Mouse (Mus musculus) G1E (cell line): Measurements from ENCODE around the gene Rflnb. TPM values are rescaled to one million over a fixed set of nuclear protein-coding genes. Genes with fewer than 3 reads are reported as not detected.

ENCODE experiments used
- ATAC-seq: 2 replicates; pipeline ENCODE4 v1.8.0; 2016; ENCODE audit warnings: mild to moderate bottlenecking; ENCODE audit not compliant: insufficient number of reproducible peaks, poor library complexity, low FRiP score, severe bottlenecking; ENCODE audit errors: extremely low read depth
- DNase-seq: peaks from one replicate; pipeline ENCODE4 v3.0.0; 2012; ENCODE audit warnings: low spot score
- H3K27me3 ChIP-seq: 2 replicates; pipeline ENCODE4 v1.6.1; 2012; ENCODE audit warnings: mild to moderate bottlenecking, low read length, inconsistent platforms; ENCODE audit not compliant: insufficient read depth
- H3K36me3 ChIP-seq: replicated peaks from 2 replicates; pipeline ENCODE3; 2012; ENCODE audit warnings: mild to moderate bottlenecking, inconsistent platforms
- H3K4me1 ChIP-seq: 2 replicates; pipeline ENCODE4 v1.6.1; 2012; ENCODE audit warnings: low read depth, low read length, inconsistent platforms, mixed read lengths; ENCODE audit not compliant: insufficient read depth
- H3K4me3 ChIP-seq: 2 replicates; pipeline ENCODE4 v1.5.1; 2012; ENCODE audit warnings: low read depth, mild to moderate bottlenecking, inconsistent platforms, low read length, moderate library complexity, mixed read lengths
- H3K9me3 ChIP-seq: replicated peaks from 2 replicates; pipeline ENCODE4 v1.6.1; 2012; ENCODE audit warnings: inconsistent platforms
- CTCF ChIP-seq: IDR thresholded peaks from 2 replicates; pipeline ENCODE4 v1.5.1; 2012; ENCODE audit warnings: low read depth, low read length, inconsistent platforms, mixed read lengths
- GATA1 ChIP-seq: IDR thresholded peaks from 2 replicates; pipeline ENCODE4 v1.6.1; 2012; ENCODE audit warnings: borderline replicate concordance, low read length, inconsistent platforms, mixed read lengths
- GATA2 ChIP-seq: IDR thresholded peaks from 2 replicates; pipeline ENCODE4 v1.6.1; 2012; ENCODE audit warnings: low read depth, low read length, inconsistent platforms, borderline replicate concordance
- POLR2AphosphoS5 ChIP-seq: IDR thresholded peaks from 2 replicates; pipeline ENCODE4 v1.6.1; 2012; ENCODE audit warnings: low read depth, low read length, inconsistent platforms; ENCODE audit not compliant: insufficient replicate concordance
- TAL1 ChIP-seq: conservative IDR thresholded peaks from 2 replicates; pipeline ENCODE4 v1.6.1; 2012; ENCODE audit warnings: low read depth, low read length, inconsistent platforms, mixed read lengths
- polyA plus RNA-seq: library from polyadenylated mRNA; stranded (reverse); fragments of >175 nt; gene quantifications from 2 replicates; pipeline ENCODE4 v1.2.3, GENCODE M21; 2012
- total RNA-seq, 2 experiments: library from RNA; stranded (forward) in 1 of 2; stranded (reverse) in 1 of 2; fragments of 200-1000 nt in 1 of 2; fragments of >200 nt in 1 of 2; fragmentation: Nextera tagmentation in 1 of 2; gene quantifications; 2 replicates each; pipeline ENCODE4 v1.2.3; 2014 to 2017

The Rflnb gene
- total and polyA plus RNA-seq, 3 experiments: 0.05 to 0.08 TPM; not detected in 1

DNA sequence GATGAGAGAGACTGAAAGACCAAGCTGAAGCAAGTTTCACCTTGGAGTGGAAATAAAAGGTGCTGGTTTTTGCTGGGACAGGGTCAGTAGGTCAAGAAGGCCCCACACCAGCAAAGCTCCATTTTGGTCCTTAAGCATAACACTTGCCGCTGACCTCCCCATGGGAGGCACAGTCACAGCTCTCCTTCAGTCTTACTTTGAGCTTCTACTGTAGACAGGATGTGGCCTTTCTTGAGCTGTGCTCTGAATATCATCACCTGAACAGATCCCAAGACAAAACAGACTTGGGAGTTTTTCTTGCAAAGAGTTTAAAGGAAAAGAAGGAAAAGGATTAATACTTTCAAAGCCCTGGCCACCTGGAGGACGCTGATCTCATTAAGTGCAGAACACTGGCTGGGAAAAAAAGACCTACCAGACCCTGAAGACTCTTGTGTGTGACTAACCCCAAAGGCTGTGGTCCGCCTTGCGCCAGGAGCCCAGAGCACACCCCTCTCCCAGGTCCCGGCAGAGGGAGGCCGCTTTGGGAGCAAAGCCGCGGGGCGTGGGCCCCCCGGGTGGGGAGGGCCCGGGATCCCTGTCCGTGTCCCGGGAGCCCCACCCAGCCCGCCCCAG, 949 bp downstream of the Rflnb start:
- Histone ChIP-seq H3K36me3 (no peaks in the 10 kb centered on the region), H3K27me3 (peaks cover 46% of the 10 kb centered on the region), H3K4me3 (no peak overlapping the region), H3K9me3 (no peaks in the 10 kb centered on the region), H3K4me1 (peaks cover 8% of the 10 kb centered on the region; the same call in 1 of the 2 replicates)
- TF ChIP-seq TAL1 (no peak), POLR2AphosphoS5 (no peak), GATA2 (no peak), CTCF (no peak), GATA1 (no peak)
- no peak for ATAC-seq
- DNase-seq: no peak

DNA sequence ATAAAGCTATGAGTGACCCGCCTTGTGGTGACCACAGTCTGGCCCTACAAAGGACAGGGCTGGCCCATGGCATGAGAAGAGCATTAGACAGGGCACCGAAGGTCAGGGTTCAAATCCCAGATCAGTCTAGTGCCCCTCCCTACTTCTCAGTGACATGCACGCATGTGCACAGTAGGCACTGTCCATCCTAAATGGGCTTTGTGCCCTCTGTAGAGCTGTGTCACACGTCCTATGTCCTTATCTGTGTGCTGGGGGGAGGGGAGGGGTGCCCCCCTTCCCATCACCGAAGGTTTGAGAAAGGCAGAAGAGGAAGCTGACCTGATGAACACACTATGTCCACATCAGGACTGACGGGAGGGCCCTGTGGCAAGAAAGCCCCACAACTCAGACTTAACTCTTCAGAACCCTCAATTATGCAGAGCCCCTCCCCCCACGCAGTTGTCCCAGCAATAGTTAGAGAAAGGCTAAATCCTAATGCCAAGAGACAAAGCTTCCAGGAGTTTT, 2.5 kb downstream of the Rflnb start:
- no peak for ATAC-seq
- no peak for DNase-seq
- Histone ChIP-seq H3K27me3 (peaks cover 46% of the 10 kb centered on the region), H3K9me3 (no peaks in the 10 kb centered on the region), H3K4me3 (no peak overlapping the region), H3K36me3 (no peaks in the 10 kb centered on the region), H3K4me1 (peaks cover 8% of the 10 kb centered on the region; the same call in 1 of the 2 replicates)
- TF ChIP-seq GATA2 (no peak), GATA1 (no peak), POLR2AphosphoS5 (no peak), TAL1 (no peak), CTCF (no peak)

DNA sequence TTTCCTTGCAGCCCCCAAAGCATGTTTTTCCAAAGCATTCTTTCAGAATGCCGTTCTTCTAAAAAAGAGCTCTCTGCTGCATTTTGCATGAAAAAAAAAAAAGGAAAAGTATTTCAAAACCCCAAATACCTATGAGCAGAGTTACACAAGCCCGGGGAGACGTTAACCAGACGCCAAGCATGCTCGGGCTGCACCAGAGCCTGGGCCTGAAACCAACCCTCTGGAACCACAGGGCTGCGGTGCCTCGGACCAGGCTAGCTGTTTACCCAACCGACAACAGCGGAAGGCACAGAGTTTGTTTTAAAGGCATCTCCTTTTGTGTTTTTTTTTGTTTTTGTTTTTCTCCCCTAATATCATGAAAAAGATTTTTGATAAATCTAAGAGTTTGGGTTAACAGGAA, 6.7 kb downstream of the Rflnb start:
- Histone ChIP-seq H3K9me3 (no peaks in the 10 kb centered on the region), H3K4me3 (no peak overlapping the region), H3K4me1 (no peaks in the 10 kb centered on the region), H3K27me3 (peaks cover 15% of the 10 kb centered on the region), H3K36me3 (no peaks in the 10 kb centered on the region)
- ATAC-seq (no peak), DNase-seq (no peak)
- TF ChIP-seq GATA2 (no peak), CTCF (no peak), GATA1 (no peak), TAL1 (no peak), POLR2AphosphoS5 (no peak)

DNA sequence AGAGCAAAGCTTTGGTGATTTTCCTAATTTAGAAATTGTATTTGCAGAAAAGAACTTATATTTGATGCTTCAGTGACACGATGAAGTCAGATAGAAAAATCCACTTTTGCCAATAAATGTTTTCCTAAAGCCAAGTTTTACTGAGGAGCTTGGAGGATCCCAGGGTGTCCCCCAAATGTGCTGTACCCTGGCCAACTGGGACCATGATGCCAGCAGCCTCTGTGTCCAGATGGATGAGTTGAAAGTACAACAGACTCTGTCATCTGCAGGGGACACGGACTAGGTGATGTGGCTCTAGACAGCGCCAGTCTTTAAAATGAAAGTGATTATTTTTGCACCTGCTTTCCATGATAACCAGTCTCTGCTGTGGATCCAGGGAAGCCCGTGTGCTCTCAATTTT, 7.7 kb downstream of the Rflnb start:
- no peaks in the 10 kb centered on the region for H3K36me3 ChIP-seq
- no peaks in the 10 kb centered on the region for H3K4me1 ChIP-seq
- DNase-seq: no peak
- TF ChIP-seq CTCF: no peak
- TF ChIP-seq GATA1: no peak
- no peak for TF ChIP-seq POLR2AphosphoS5
- TF ChIP-seq GATA2: no peak
- TF ChIP-seq TAL1: no peak
- no peaks in the 10 kb centered on the region for H3K9me3 ChIP-seq
- peaks cover 10% of the 10 kb centered on the region; the same call in 1 of the 2 replicates for H3K27me3 ChIP-seq
- no peak for ATAC-seq
- no peak overlapping the region for H3K4me3 ChIP-seq

DNA sequence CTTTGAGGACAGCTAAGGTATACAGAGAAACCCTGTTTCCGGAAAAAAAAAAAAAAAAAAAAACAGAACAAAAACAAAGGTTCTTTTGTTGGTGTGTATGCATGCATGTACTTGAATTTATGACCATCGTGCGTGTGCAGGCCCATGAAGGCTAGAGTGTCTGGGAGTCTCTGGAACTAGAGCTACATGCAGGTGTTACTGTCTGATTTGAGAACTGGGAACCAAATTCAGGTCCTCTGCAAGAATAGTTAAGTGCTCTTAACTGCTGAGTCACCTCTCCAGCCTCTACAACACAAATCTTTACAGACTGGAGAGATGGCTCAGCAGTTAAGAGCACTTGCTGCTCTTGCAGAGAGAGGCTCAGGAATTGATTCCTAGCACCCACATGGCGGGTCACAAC, 11.8 kb downstream of the Rflnb start:
- H3K4me3 ChIP-seq: no peak overlapping the region
- peaks cover 6% of the 10 kb centered on the region; the same call in 1 of the 2 replicates for H3K27me3 ChIP-seq
- no peaks in the 10 kb centered on the region for H3K36me3 ChIP-seq
- TF ChIP-seq TAL1: no peak
- TF ChIP-seq CTCF: no peak
- TF ChIP-seq GATA2: no peak
- no peak for TF ChIP-seq POLR2AphosphoS5
- TF ChIP-seq GATA1: no peak
- H3K9me3 ChIP-seq: no peaks in the 10 kb centered on the region
- H3K4me1 ChIP-seq: no peaks in the 10 kb centered on the region
- ATAC-seq: no peak
- no peak for DNase-seq

DNA sequence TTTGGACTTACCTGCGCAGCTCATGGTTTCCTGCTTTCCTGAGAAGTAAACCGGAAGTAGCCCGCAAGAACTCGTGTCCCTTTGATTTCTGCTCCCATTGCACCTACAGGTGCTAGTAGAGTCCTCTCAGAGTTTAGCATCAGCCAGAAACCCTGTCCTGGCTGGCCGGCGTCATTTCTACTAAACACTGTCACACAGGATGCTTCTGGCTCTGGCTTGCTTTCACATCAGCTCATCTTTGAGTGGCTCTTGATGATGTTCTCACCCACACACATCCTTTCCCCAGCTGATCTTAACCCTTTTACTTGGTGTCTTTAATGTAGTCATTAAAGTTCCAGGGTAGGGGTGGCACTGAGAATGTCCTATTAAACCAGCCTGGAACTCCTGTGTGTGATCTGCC, 12.3 kb downstream of the Rflnb start:
- Histone ChIP-seq H3K4me3 (no peak overlapping the region), H3K4me1 (no peaks in the 10 kb centered on the region), H3K9me3 (no peaks in the 10 kb centered on the region), H3K36me3 (no peaks in the 10 kb centered on the region), H3K27me3 (peaks cover 3% of the 10 kb centered on the region; the same call in 1 of the 2 replicates)
- no peak for TF ChIP-seq GATA1
- no peak for TF ChIP-seq POLR2AphosphoS5
- TF ChIP-seq TAL1: no peak
- TF ChIP-seq CTCF: no peak
- no peak for TF ChIP-seq GATA2
- DNase-seq (no peak), ATAC-seq (no peak)
